Mouse (Mus musculus) CH12.LX (cell line): ENCODE results near the gene B4galnt3.

Source experiments
- CTCF ChIP-seq, 2 experiments: IDR thresholded peaks in 1 of 2; conservative IDR thresholded peaks in 1 of 2; 2 replicates each; pipeline ENCODE4 v1.5.1; 2011 to 2012; ENCODE audit warnings: low read depth in 2 of 2, low read length in 2 of 2, improper control_type of control experiment in 1 of 2, inconsistent platforms in 1 of 2, mild to moderate bottlenecking in 1 of 2, moderate library complexity in 1 of 2
- MAZ ChIP-seq: IDR thresholded peaks from 2 replicates; pipeline ENCODE4 v1.6.1; 2012; ENCODE audit warnings: low read depth, mild to moderate bottlenecking, inconsistent platforms, low read length, improper control_type of control experiment, moderate library complexity
- MEF2A ChIP-seq: IDR thresholded peaks from 2 replicates; pipeline ENCODE4 v1.6.1; 2014; ENCODE audit warnings: low read depth, mild to moderate bottlenecking, inconsistent platforms, low read length, improper control_type of control experiment, borderline replicate concordance
- MYC ChIP-seq: IDR thresholded peaks from 2 replicates; pipeline ENCODE4 v1.6.1; 2011; ENCODE audit warnings: low read depth, mild to moderate bottlenecking, improper control_type of control experiment, low read length
- POLR2A ChIP-seq: IDR thresholded peaks from 2 replicates; pipeline ENCODE4 v1.6.1; 2011; ENCODE audit warnings: low read depth, mild to moderate bottlenecking, improper control_type of control experiment, low read length
- USF1 ChIP-seq: IDR thresholded peaks from 2 replicates; pipeline ENCODE4 v1.6.1; 2014; ENCODE audit warnings: low read depth, mild to moderate bottlenecking, inconsistent platforms, low read length, improper control_type of control experiment

DNA sequence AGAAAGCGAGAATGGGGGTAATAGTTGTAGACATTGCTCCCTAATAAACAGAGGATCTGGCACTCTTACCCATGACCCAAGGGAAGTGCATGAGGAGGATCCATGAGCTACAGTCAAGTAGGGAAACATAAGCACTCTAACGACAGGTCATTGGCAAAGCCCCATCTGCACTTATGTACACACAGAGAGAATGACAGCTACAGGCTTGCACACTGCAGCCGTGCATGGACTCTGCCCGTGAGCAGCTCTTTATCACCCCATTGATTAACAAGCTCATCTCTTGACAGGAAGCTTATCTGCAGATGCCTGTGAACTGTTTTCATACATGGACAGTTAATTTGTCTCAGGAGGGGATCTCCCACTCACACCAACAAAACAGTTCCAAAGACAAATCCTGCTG, 126.8 kb downstream of the B4galnt3 start:
- TF ChIP-seq MYC (no peak), POLR2A (no peak), CTCF (conservative IDR thresholded peaks at IDR 0.05 in 1 of 2, IDR thresholded peaks at IDR 0.05 in 1 of 2; ENCODE audit: low read depth in 2 of 2, low read length in 2 of 2) (no peak), MAZ (no peak), USF1 (no peak), MEF2A (no peak)
